Mouse (Mus musculus): Measurements from ENCODE around the gene Comt.

The Comt gene

GRCm38 (mm10) chr16:18426802-18427280 is at the start of gene Comt:
TSS of gene Comt (minus strand) at chr16:18426852.
- no peak for DNase-seq (ENCODE audit: low spot score in 2 of 2)

- DNase-seq (ENCODE audit: low spot score in 2 of 2): no peak
Measured at GRCm38 (mm10) chr16:18474021-18474420, 47.4 kb upstream of the Comt start.

- DNase-seq (ENCODE audit: low spot score in 2 of 2): no peak
Measured at GRCm38 (mm10) chr16:18472976-18473375, 46.3 kb upstream of the Comt start.

GRCm38 (mm10) chr16:18472416-18472815 is 45.8 kb upstream of the Comt start:
- DNase-seq (ENCODE audit: low spot score in 2 of 2): no peak

- no peak for DNase-seq (ENCODE audit: low spot score in 2 of 2)
Measured at GRCm38 (mm10) chr16:18471976-18472375, 45.3 kb upstream of the Comt start.

DNA sequence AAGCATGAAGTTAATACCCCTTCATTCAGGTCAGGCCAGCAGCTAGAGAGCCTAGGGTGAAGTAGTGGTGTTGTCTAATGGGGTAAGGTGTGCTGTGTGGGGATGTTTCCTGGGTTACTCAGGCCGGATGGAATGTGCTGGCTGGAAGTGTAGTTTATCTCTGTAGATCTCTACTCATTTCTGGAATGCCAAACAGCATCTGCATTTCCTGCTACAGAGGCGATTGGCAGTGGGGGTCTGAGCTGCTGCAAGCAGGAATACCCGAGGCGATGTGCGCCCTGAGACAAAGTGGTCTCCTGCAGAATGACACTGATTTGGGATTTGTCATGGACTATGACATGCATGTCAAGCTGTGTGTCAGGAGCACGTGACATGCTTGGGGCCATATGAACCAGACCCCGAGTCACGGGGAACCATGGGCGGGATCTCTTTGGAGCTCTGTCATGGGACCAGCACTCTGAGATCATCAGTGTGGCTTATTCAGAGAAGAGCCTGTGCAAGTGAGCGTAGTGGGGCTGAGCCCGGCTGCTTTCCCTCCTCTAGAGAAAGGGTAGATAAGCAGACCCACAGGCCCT is 44.8 kb upstream of the Comt start:
- no peak for DNase-seq (ENCODE audit: low spot score in 2 of 2)

DNA sequence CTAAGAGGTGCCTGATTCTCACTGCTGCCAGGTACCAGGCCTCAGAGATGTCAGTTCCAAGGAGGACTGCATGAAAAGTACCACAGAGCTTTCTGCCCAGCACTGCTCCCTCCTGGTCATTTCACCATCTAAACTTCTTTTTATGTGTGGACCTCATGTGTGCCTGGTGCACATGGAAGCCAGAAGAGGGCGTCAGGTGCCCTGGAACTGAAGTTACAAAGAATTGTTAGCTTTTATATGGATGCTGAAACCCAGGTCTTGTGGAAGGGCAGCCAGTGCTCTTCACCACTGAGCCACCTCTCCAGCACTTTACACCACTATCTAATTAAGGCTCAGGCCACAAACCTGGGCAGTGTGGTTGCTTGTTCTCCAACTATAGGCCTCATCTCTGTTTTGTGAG is 44.2 kb upstream of the Comt start:
- DNase-seq (ENCODE audit: low spot score in 2 of 2): no peak

GRCm38 (mm10) chr16:18464271-18464670 is 37.6 kb upstream of the Comt start:
- no peak for DNase-seq (ENCODE audit: low spot score in 2 of 2)

GRCm38 (mm10) chr16:18462598-18462997 is 35.9 kb upstream of the Comt start:
- DNase-seq (ENCODE audit: low spot score in 2 of 2): no peak

GRCm38 (mm10) chr16:18462031-18462430 is 35.4 kb upstream of the Comt start:
- DNase-seq (ENCODE audit: low spot score in 2 of 2): no peak

- no peak for DNase-seq (ENCODE audit: low spot score in 2 of 2)
Measured at GRCm38 (mm10) chr16:18460826-18461225, 34.2 kb upstream of the Comt start.

DNA sequence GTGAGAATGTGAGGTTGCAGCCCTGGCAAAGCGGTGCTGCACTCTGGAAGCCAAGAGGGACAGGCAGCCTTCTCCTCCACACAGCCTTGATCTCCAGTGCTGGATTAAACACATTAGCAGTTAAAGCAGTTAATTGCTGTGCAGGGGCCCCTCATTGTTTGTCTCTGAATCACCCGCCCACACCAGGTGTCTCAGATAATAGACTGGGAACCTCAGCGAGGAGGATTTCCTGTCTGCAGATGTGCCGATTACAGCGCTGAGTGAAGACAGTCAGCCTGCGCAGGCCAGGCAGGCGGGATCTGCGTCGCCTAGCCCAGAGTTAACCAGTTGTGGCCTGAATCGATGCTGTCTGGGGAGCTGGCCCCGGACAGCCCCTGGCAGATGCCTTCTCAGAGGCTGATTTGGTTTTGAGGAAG is 33.3 kb upstream of the Comt start:
- DNase-seq (ENCODE audit: low spot score in 2 of 2): peak in 1 of 2 experiments; percentile 26

GRCm38 (mm10) chr16:18459335-18459954 is 32.8 kb upstream of the Comt start:
- no peak for DNase-seq (ENCODE audit: low spot score in 2 of 2)

DNA sequence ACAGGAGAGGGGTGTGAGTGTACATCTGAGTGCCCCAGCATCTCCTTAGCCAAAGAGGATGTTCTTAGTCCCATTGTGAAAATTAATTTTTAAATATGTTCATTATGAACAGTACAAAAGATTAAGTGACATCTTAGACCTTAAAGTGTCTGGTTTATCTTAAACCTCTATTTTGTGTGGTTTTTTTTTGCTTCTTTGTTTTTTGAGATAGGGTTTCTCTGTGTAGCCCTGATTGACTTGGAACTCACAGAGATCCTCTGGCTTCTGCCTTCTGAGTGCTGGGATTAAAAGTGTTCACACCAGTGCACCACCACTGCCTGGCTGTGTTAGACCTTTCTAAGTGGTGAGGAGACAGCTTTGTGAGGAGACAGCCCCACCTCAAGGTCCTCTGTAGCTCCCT is 32.0 kb upstream of the Comt start:
- no peak for DNase-seq (ENCODE audit: low spot score in 2 of 2)

GRCm38 (mm10) chr16:18455407-18455806 is 28.8 kb upstream of the Comt start:
- DNase-seq (ENCODE audit: low spot score in 2 of 2): no peak

DNA sequence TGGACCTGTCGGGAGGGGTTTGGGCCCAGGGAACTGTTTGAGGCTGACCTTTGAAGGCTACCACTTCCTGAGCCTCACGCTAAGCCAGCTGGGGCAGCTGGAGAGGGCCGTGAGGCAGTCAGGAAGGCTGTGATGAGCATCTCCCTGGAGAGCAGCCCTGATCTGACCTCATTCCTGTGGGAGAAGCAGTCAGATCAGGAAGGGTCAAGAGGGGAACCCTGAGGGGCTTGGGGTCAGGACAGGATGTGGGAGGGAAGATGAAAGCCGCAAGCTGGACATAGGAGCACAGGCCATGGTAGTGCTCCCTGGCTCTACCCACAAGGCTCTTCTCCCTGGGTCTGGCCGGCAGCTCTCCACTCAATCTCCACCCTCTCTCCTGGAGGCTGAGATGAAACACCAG is 27.2 kb upstream of the Comt start:
- no peak for DNase-seq (ENCODE audit: low spot score in 2 of 2)

- DNase-seq (ENCODE audit: low spot score in 2 of 2): no peak
Measured at GRCm38 (mm10) chr16:18452361-18452862, 25.8 kb upstream of the Comt start.

DNA sequence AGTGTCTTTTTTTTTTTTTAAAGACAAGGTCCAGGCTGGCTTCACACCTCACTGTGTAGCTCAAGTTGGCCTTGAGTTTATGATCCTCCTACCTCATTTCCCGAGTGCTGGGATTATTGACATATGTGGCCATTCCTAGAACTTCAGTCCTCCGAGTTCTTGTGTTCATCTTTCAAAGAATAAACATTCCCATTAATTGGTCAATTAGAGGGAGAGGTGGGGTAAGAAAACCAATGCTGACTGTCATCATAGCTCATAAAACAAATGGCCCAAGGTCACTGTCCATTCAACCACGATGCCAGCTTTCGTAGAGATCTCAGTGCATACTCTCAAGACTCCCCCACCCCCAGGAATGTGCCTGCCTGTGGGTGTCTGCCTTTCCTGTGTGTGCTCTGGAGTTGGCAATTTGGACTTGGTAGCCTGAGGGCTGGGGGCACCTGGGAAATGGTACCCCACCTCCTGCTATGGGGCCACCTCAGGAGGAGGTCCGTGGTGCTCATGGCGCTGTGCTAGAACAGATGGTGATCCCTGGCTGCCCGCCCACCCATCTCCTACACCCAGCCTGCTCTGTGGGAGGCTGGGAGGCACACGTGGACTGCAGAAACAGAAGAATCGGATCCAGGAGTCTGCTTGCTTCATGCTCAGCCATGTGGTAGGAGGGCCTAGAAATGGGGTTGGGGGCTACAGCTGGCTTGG is 25.0 kb upstream of the Comt start:
- DNase-seq (ENCODE audit: low spot score in 2 of 2): no peak

DNA sequence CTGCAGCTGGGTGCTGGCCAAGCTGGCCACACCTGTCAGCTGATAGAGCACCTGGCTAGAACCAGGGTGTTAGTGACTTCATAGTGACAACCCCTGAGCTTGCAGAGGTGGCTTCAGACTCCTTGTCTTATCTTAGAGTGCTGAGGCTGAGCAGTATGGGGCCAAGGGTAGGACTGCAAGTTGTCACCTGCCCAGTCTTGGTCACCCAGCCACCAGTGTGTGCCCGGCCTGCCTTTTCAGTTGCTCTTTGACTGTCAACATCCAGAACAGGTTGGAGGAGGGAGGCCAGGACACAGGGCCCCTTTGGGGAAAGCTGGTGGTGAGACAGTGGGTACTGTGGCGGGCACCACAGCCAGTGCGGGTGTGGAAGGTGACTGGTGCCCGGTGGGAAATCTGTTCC is 22.4 kb upstream of the Comt start:
- no peak for DNase-seq (ENCODE audit: low spot score in 2 of 2)

GRCm38 (mm10) chr16:18448104-18448503 is 21.5 kb upstream of the Comt start:
- no peak for DNase-seq (ENCODE audit: low spot score in 2 of 2)

DNA sequence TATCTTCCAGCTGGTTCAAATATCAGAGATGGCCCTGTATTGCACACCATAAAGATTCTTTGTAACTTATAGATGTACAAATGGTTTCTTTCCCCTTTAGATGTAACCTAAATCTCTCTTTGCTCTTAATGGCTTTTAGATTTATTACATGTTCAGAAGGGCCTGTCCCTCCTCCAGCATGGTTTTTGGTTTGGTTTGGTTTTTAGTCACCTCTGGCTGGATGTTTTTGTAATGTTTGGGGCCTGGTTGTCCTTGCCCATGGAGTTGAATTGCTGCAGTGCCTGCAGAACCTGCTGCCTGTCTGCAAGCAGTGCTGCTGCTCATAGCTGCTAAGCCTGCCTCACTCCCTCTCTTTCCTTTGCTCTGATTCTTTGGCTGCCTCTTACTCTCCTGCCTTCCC is 20.6 kb upstream of the Comt start:
- DNase-seq (ENCODE audit: low spot score in 2 of 2): no peak

DNA sequence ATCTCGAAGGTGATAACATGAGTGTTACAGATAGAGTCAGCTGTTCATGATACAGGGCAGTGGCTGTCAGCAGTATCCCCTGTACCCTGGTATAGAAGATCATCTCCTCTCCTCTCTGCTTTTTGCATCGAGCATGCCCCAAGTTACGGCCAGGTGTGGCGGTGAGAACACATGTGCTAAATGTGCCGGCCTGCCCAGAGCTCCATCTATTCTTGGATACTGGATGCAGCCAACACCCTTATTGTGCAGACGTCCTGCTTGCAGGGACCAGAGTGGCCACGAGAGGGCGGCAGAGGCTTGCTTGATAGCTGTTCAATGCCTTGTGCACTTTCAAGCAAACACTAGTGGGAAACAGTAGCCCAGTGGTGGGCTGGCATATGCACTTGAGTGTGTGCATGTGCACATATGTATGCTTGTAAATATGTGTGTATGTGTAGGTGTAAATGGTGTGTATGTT is 16.8 kb upstream of the Comt start:
- peak; percentile 85 to 92 for DNase-seq (ENCODE audit: low spot score in 2 of 2)

DNA sequence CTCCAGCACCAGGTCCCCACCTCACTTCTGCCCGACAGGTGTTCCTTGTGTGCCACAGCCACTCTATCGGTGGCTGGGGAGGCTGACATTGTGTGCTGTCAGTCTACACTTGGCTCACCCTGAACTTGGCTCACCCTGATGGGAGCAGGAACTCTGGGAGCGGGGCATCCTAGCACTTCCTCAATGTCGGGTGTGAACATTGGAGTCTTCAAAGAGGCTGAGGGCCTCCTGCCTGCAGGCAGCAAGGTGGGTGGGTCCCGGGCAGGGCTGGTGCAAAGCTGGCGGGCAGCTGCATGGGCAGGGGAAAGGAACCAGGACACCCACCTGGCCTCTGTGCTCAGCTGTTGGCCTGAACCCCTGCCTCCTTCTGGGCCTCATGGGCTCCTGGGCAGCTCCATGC is 9.5 kb upstream of the Comt start:
- no peak for DNase-seq (ENCODE audit: low spot score in 2 of 2)

Measured in spleen, postnatal 14 days (tissue).